Mouse (Mus musculus) ES-Bruce4 (cell line): ENCODE measurements around the gene Myo1b. TPM values are rescaled to one million over a fixed set of nuclear protein-coding genes. Genes with fewer than 3 reads are reported as not detected.

Experiments used
- H3K27ac ChIP-seq: 2 replicates; pipeline ENCODE4 v1.5.1; 2012; ENCODE audit warnings: low read length, inconsistent platforms; ENCODE audit not compliant: insufficient read depth
- H3K27me3 ChIP-seq: 2 replicates; pipeline ENCODE4 v1.6.1; 2012; ENCODE audit warnings: mild to moderate bottlenecking, low read length, inconsistent platforms; ENCODE audit not compliant: control insufficient read depth, poor library complexity, insufficient read depth, severe bottlenecking
- H3K36me3 ChIP-seq: 2 replicates; pipeline ENCODE4 v1.6.1; 2012; ENCODE audit warnings: inconsistent platforms, mild to moderate bottlenecking, low read length, moderate library complexity; ENCODE audit not compliant: control insufficient read depth, poor library complexity, insufficient read depth, severe bottlenecking
- H3K4me1 ChIP-seq: one replicate; pipeline ENCODE4 v1.8.1; 2011; ENCODE audit warnings: low read length; ENCODE audit not compliant: control insufficient read depth, insufficient read depth
- H3K4me3 ChIP-seq: 2 replicates; pipeline ENCODE4 v1.5.1; 2011; ENCODE audit warnings: low read depth, mild to moderate bottlenecking, low read length
- H3K9ac ChIP-seq: 2 replicates; pipeline ENCODE4 v1.6.1; 2012; ENCODE audit warnings: low read depth, mild to moderate bottlenecking, inconsistent platforms; ENCODE audit not compliant: poor library complexity, severe bottlenecking
- H3K9me3 ChIP-seq: replicated peaks from 2 replicates; pipeline ENCODE4 v1.6.1; 2012; ENCODE audit warnings: mild to moderate bottlenecking, low read length, inconsistent platforms; ENCODE audit not compliant: control insufficient read depth, poor library complexity, insufficient read depth, severe bottlenecking
- CTCF ChIP-seq: IDR thresholded peaks from one replicate; pipeline ENCODE4 v1.8.1; 2011; ENCODE audit warnings: low read depth, low read length
- EP300 ChIP-seq: IDR thresholded peaks from 2 replicates; pipeline ENCODE4 v1.6.1; 2011; ENCODE audit warnings: low read depth, low read length; ENCODE audit not compliant: insufficient read depth
- POLR2A ChIP-seq: IDR thresholded peaks from one replicate; pipeline ENCODE4 v1.8.1; 2011; ENCODE audit warnings: low read length; ENCODE audit not compliant: insufficient read depth
- polyA plus RNA-seq: library from polyadenylated mRNA; stranded (reverse); fragments of >200 nt; gene quantifications from 2 replicates; pipeline ENCODE4 v1.2.4, GENCODE M21; 2011; ENCODE audit warnings: low read depth; ENCODE audit not compliant: missing spikeins, insufficient read depth, insufficient read length

Myo1b gene
- polyA plus RNA-seq, 1 experiment: 54.4 TPM

DNA sequence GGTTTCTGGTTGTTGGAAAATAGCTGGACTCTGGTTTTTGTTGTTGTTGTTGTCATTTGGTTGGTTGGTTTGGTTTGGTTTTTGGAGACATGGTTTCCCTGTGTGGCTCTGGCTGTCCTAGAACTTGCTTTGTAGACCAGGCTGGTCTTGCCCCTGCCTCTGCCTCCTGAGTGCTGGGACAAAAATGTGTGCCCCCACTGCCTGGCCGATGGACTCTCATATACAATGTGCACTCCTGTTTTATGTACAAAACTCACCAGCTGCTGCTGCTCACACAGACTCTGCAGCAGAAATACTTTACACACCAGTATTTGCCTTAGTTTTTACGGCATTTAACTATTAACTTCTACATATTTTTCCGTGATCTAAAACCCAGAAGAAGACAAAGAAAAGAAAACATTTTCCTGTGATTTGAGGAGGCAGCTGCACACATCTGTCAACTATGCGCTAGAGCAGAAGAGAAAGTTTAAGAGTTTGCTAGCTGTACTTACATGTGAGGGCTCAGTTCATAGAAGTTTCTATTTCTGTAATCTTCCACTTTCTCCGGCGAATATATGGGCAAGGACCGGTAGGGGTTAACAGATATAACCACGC lies 52.9 kb downstream of the Myo1b start:
- no peaks in the 10 kb centered on the region for H3K9me3 ChIP-seq
- TF ChIP-seq POLR2A (no peak), CTCF (no peak), EP300 (no peak)
- H3K27ac ChIP-seq: no peak overlapping the region
- H3K4me3 ChIP-seq: no peak overlapping the region
- no peak overlapping the region for H3K9ac ChIP-seq
- H3K27me3 ChIP-seq: no peaks in the 10 kb centered on the region
- no peaks in the 10 kb centered on the region for H3K4me1 ChIP-seq
- no peaks in the 10 kb centered on the region; the same call in 1 of the 2 replicates for H3K36me3 ChIP-seq

DNA sequence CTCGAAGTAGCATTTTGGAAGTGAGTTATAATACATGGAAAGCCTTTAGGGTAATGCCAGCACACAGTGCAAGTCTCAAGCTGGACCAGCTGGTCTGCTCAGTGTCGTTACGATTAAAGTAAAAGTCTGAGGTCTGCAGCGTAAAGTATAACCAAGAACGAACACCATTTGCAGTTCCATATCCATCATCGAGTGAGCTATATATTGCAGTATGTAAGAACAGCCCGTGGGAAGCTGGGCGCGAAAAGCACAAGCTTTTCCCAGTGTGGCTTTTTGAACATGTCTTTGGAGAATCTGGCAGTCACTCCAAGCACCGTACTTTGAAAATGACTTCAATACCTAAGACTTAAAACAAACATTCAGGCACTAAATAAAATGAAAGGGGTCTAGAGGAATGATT lies 55.0 kb downstream of the Myo1b start:
- Histone ChIP-seq H3K27ac (no peak overlapping the region), H3K36me3 (no peaks in the 10 kb centered on the region; the same call in 1 of the 2 replicates), H3K9me3 (no peaks in the 10 kb centered on the region), H3K9ac (no peak overlapping the region), H3K4me1 (no peaks in the 10 kb centered on the region), H3K4me3 (no peak overlapping the region), H3K27me3 (no peaks in the 10 kb centered on the region)
- TF ChIP-seq EP300: no peak
- no peak for TF ChIP-seq POLR2A
- no peak for TF ChIP-seq CTCF

DNA sequence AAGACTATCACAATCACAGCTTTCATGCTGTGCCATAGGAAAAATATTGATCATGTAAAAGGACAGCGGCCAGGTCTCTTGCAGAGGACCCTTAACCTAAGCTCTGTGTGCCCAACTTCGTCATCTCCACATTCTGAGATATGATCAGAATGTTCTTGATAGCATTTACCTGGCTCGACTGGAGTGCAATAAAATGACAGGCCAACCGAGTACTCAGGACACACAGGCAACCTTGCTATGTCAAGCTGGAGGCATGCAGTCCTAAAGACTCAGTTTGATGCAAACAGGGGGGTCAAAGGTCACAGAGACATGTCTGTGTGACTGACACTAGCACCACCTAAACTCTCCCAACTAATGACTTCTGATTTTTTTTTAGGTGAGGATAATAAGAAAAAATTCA lies 58.9 kb downstream of the Myo1b start:
- TF ChIP-seq CTCF (no peak), EP300 (no peak), POLR2A (no peak)

DNA sequence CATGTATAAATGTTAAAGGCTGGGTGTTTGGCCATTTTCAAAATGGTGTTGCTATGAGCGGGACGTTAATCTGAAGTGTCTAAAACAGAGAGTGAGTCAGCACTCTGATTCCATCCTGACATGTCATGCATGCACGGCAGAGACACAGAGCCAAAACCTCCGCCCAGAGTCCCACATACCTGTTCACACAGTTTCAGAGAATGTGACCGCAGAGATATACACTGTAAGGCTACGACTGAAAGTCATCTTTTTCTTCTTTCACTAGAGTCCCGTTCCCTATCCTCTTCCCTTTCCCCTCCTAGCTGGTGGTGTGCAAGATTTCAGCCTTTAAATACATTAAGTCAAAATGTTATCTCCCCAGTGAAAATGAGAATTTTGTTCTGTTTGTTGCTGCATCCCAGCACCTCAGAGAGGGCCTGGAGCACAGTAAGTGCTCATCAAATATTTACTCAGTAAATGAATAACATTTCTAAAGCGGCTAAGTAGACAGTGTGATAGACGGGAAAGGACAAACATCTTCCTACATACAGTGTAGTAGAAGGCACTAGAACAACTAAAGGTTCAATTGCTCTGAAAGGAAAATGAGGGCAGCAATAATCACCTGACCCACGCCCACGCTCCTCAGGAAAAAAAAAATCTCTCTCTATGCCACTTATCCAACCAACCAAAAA lies 59.5 kb downstream of the Myo1b start:
- Histone ChIP-seq H3K9me3 (no peaks in the 10 kb centered on the region), H3K4me1 (peaks cover 2% of the 10 kb centered on the region), H3K9ac (no peak overlapping the region), H3K4me3 (no peak overlapping the region), H3K27me3 (no peaks in the 10 kb centered on the region), H3K36me3 (no peaks in the 10 kb centered on the region), H3K27ac (no peak overlapping the region)
- no peak for TF ChIP-seq POLR2A
- TF ChIP-seq CTCF: no peak
- TF ChIP-seq EP300: no peak

More for the DNA sequence above, 58.9 kb downstream of the Myo1b start:
- no peaks in the 10 kb centered on the region for H3K36me3 ChIP-seq
- no peaks in the 10 kb centered on the region for H3K9me3 ChIP-seq
- H3K27ac ChIP-seq: no peak overlapping the region
- no peaks in the 10 kb centered on the region for H3K27me3 ChIP-seq
- no peak overlapping the region for H3K4me3 ChIP-seq
- no peak overlapping the region for H3K9ac ChIP-seq
- peaks cover 2% of the 10 kb centered on the region for H3K4me1 ChIP-seq

DNA sequence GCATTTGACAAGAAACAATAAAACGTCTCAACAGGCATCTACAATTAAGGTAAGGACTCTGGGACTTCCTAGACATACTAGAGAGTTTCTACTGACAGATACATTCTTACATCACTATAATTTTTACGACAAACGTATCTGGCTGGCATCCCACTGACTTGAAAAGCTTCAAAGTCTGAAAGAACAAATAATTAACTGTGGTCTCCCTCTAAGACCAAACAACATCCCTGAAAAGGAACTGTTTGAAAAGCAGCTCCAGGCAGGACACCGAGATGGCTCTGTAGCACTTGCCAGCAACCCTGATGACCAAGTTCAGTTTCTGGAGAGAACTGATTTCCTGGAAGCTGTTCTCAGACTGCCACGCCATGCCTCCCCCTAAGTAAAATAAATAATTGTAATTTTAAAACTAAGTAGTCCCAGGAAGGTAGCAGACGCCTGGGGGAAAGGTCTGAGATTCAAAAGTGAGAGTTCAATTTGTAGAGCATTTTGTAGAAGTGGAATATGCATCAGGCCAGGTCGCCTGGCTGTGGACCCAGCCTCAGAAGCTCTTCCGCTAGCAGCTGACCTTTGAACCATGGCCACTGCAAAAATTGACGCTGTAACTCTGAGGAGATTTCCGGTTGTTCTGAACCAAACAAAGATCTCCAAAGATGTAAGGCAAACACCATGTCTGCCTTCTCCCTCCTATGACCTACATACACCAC lies 60.2 kb downstream of the Myo1b start:
- no peak overlapping the region for H3K9ac ChIP-seq
- no peaks in the 10 kb centered on the region for H3K36me3 ChIP-seq
- no peak for TF ChIP-seq CTCF
- no peak for TF ChIP-seq POLR2A
- TF ChIP-seq EP300: no peak
- H3K4me1 ChIP-seq: peaks cover 2% of the 10 kb centered on the region
- no peaks in the 10 kb centered on the region for H3K9me3 ChIP-seq
- H3K27me3 ChIP-seq: no peaks in the 10 kb centered on the region
- no peak overlapping the region for H3K4me3 ChIP-seq
- H3K27ac ChIP-seq: no peak overlapping the region

DNA sequence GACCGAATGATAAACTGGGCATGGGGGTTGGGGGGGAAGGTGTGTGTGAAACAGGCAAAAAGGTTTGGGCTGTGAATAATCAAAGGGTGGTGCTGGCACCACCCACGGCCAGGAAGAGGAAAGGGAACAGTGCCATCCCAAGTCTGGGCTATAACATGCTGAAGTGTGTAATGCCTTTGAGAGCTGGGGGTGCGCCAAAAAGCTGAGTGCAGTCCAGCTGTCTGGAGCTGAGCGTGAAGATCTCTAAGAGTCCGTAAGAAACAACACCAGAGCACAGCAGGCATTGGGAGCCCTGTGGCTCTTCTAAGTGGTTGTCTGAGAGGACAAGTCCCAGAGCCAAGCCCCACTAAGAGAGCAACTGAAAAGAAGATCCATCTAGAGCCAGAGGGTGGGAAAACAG lies 63.6 kb downstream of the Myo1b start:
- no peaks in the 10 kb centered on the region for H3K9me3 ChIP-seq
- H3K4me1 ChIP-seq: peaks cover 2% of the 10 kb centered on the region
- no peak overlapping the region for H3K4me3 ChIP-seq
- no peak overlapping the region for H3K9ac ChIP-seq
- TF ChIP-seq POLR2A (no peak), CTCF (no peak), EP300 (no peak)
- H3K36me3 ChIP-seq: no peaks in the 10 kb centered on the region
- no peaks in the 10 kb centered on the region for H3K27me3 ChIP-seq
- no peak overlapping the region for H3K27ac ChIP-seq
